Mouse (Mus musculus) myocyte (in vitro differentiated cells): ENCODE data around the gene Wdfy3.

Experiments used
- E2F4 ChIP-seq: IDR thresholded peaks from one replicate; pipeline ENCODE4 v1.6.1; 2011; ENCODE audit warnings: mild to moderate bottlenecking, control low read depth, moderate library complexity; ENCODE audit not compliant: insufficient read depth
- MAX ChIP-seq: IDR thresholded peaks from one replicate; pipeline ENCODE4 v1.6.1; 2011; ENCODE audit warnings: low read depth, mild to moderate bottlenecking, control low read depth
- MYOD1 ChIP-seq, 3 experiments: IDR thresholded peaks; one replicate each; pipeline ENCODE4 v1.6.1; 2011; ENCODE audit warnings: control low read depth in 2 of 3, low read depth in 2 of 3, mild to moderate bottlenecking in 2 of 3, moderate library complexity in 1 of 3; ENCODE audit not compliant: insufficient read length in 2 of 3, control insufficient read depth in 1 of 3
- POLR2A ChIP-seq: IDR thresholded peaks from one replicate; pipeline ENCODE4 v1.6.1; 2011; ENCODE audit warnings: low read depth, mild to moderate bottlenecking, control low read depth, moderate library complexity; ENCODE audit not compliant: insufficient read length

GRCm38 (mm10) chr5:101816822-101817221, 252.9 kb downstream of the Wdfy3 start:
- TF ChIP-seq POLR2A (no peak), E2F4 (no peak), MYOD1 (IDR thresholded peaks at IDR 0.05; ENCODE audit: control insufficient read depth in 1 of 3, insufficient read length in 2 of 3, low read depth in 2 of 3) (no peak), MAX (no peak)
